Mouse (Mus musculus): ENCODE results near the gene Kmt2a. TPM values are rescaled to one million over a fixed set of nuclear protein-coding genes. Genes with fewer than 3 reads are reported as not detected.

Kmt2a gene
- total RNA-seq, 1 experiment from 2014 or later, result 47.5 TPM

Other genes starting within 250 kb of the Kmt2a start
- gene Treh, start 208.1 kb downstream of the Kmt2a start, total RNA-seq (2021), result not detected in 2 replicates
- 33.7 and 36.9 TPM in 2 replicates for gene Phldb1, start 146.1 kb downstream of the Kmt2a start, total RNA-seq (2021)
- 148 and 170 TPM in 2 replicates for gene Arcn1, start 113.5 kb downstream of the Kmt2a start, total RNA-seq (2021)
- 71.7 and 97.0 TPM in 2 replicates for gene Ift46, start 113.4 kb downstream of the Kmt2a start, total RNA-seq (2021)
- gene Tmem25, start 82.0 kb downstream of the Kmt2a start, total RNA-seq (2021), result 6.1 and 8.6 TPM in 2 replicates
- 3.4 and 10.5 TPM in 2 replicates for gene Ttc36, start 78.2 kb downstream of the Kmt2a start, total RNA-seq (2021)
- 383 and 529 TPM in 2 replicates for gene Atp5l, start 39.4 kb upstream of the Kmt2a start, total RNA-seq (2021)
- gene Ube4a, start 84.3 kb upstream of the Kmt2a start, total RNA-seq (2021), result 71.9 and 105 TPM in 2 replicates
- gene Cd3g, start 99.1 kb upstream of the Kmt2a start, total RNA-seq (2021), result 0.52 TPM in 1 of 2 replicates, not detected in the other
- gene Cd3d, start 100.5 kb upstream of the Kmt2a start, total RNA-seq (2021), result not detected in 2 replicates
- gene Cd3e, start 128.3 kb upstream of the Kmt2a start, total RNA-seq (2021), result 0.46 TPM in 1 of 2 replicates, not detected in the other
- gene Mpzl2, start 158.5 kb upstream of the Kmt2a start, total RNA-seq (2021), result 5.7 and 7.4 TPM in 2 replicates
- gene Mpzl3, start 173.9 kb upstream of the Kmt2a start, total RNA-seq (2021), result 6.0 and 6.8 TPM in 2 replicates
- gene Jaml, start 197.9 kb upstream of the Kmt2a start, total RNA-seq (2021), result 1.1 and 2.6 TPM in 2 replicates
- 9.4 and 11.0 TPM in 2 replicates for gene Scn2b, start 236.5 kb upstream of the Kmt2a start, total RNA-seq (2021)

Data from adrenal gland, postnatal 25 days (tissue).